Mouse (Mus musculus): ENCODE measurements at regions not wholly inside any gene's neighbourhood (a gene's known extent, or its start where the extent isn't known, plus 50 kb on each side); places are given as distances from the start of the nearest gene placed in this dataset.

GRCm38 (mm10) chr3:15009747-15010146, 123.7 kb downstream of the Car2 start:
- no peak for TF ChIP-seq CTCF (IDR thresholded peaks at IDR 0.05; ENCODE audit: control insufficient read depth, insufficient read depth, insufficient replicate concordance, low read depth, low read length)
- TF ChIP-seq POLR2A (IDR thresholded peaks at IDR 0.05; ENCODE audit: control insufficient read depth, low read depth, low read length): no peak

Data from testis, adult 2 months (tissue).